Mouse (Mus musculus) limb, embryonic 11.5 days (tissue): ENCODE data around the gene Mpig6b. TPM values are rescaled to one million over a fixed set of nuclear protein-coding genes. Genes with fewer than 3 reads are reported as not detected.

Experiments used
- ATAC-seq: fragments of 200-750 bp; cut with Nextera tagmentation; 2 replicates; pipeline ENCODE4 v1.8.0; 2017; ENCODE audit warnings: low read depth; ENCODE audit not compliant: insufficient number of reproducible peaks, low FRiP score, low TSS enrichment
- DNase-seq: peaks from one replicate; pipeline ENCODE4 v3.0.0-alpha.2; 2015; ENCODE audit warnings: low spot score
- H3K27ac ChIP-seq: fragments of 300-500 bp; sonication (generic); replicated peaks from 2 replicates; pipeline ENCODE4 v1.5.1; 2014; ENCODE audit warnings: low read depth, mild to moderate bottlenecking, low read length
- H3K27me3 ChIP-seq: fragments of 300-500 bp; sonication (generic); 2 replicates; pipeline ENCODE4 v1.6.1; 2014; ENCODE audit warnings: mild to moderate bottlenecking, low read length, mixed read lengths; ENCODE audit not compliant: control insufficient read depth, insufficient read depth
- H3K36me3 ChIP-seq: fragments of 300-500 bp; sonication (generic); 2 replicates; pipeline ENCODE4 v1.6.1; 2014; ENCODE audit warnings: mild to moderate bottlenecking, low read length, moderate library complexity, mixed read lengths; ENCODE audit not compliant: control insufficient read depth, insufficient read depth
- H3K4me1 ChIP-seq: fragments of 300-500 bp; sonication (generic); 2 replicates; pipeline ENCODE4 v1.6.1; 2014; ENCODE audit warnings: low read length, mixed read lengths; ENCODE audit not compliant: control insufficient read depth, insufficient read depth
- H3K4me2 ChIP-seq: fragments of 300-500 bp; sonication (generic); 2 replicates; pipeline ENCODE4 v1.6.1; 2014; ENCODE audit warnings: low read depth, mild to moderate bottlenecking, moderate library complexity; ENCODE audit not compliant: severe bottlenecking
- H3K4me3 ChIP-seq: fragments of 300-500 bp; sonication (generic); 2 replicates; pipeline ENCODE4 v1.5.1; 2014; ENCODE audit warnings: low read depth, low read length
- H3K9ac ChIP-seq: fragments of 300-500 bp; sonication (generic); 2 replicates; pipeline ENCODE4 v1.6.1; 2014; ENCODE audit warnings: mild to moderate bottlenecking, low read length
- H3K9me3 ChIP-seq: fragments of 300-500 bp; sonication (generic); 2 replicates; pipeline ENCODE4 v1.6.1; 2016; ENCODE audit warnings: low read length; ENCODE audit not compliant: control insufficient read depth
- WGBS: fragments of 180-500 bp; shearing (Covaris S2); extraction: QIAGEN DNeasy Blood & Tissue Kit; methylation state at CpG from one replicate; pipeline ENCODE4 v1.1.7; 2014; 5-methylcytosine and 5-hydroxymethylcytosine counted together
- polyA plus RNA-seq: library from polyadenylated mRNA; unstranded; fragments of >200 nt; fragmentation: Nextera tagmentation; extraction: Ambion mirVana; gene quantifications from 2 replicates; pipeline ENCODE4 v1.2.1, GENCODE M21; 2014

Gene Mpig6b
- polyA plus RNA-seq, 1 experiment from 2014 or later: 1.2 TPM

DNA sequence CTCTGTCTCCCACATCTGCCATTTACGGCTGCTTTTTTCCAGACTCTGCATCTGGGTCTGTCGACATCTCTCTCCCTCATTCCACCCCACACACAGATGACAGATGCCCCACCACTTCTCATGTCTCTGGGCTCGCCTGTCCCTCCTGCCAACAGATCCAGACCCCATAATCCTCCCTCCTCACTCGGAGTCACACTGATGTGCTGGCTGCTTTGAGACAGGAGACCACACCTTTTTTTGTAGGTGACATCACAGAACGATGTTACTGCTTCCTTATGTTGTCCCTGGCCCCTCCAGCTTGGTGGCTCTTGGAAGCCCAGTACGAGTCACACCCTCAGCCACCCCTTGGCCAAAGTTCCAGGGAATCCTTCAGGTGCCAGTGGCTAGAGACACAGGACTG, 14.3 kb upstream of the Mpig6b start:
- DNase-seq (no peak), ATAC-seq (no peak)
- no peak overlapping the region for H3K4me2 ChIP-seq
- H3K9me3 ChIP-seq: no peaks in the 10 kb centered on the region
- 37% methylated on average over 6 of the region's 6 CpGs for WGBS
- H3K36me3 ChIP-seq: no peaks in the 10 kb centered on the region
- H3K4me3 ChIP-seq: no peak overlapping the region
- no peaks in the 10 kb centered on the region for H3K27me3 ChIP-seq
- no peak overlapping the region for H3K27ac ChIP-seq
- peaks cover 10% of the 10 kb centered on the region for H3K4me1 ChIP-seq
- no peak overlapping the region for H3K9ac ChIP-seq

DNA sequence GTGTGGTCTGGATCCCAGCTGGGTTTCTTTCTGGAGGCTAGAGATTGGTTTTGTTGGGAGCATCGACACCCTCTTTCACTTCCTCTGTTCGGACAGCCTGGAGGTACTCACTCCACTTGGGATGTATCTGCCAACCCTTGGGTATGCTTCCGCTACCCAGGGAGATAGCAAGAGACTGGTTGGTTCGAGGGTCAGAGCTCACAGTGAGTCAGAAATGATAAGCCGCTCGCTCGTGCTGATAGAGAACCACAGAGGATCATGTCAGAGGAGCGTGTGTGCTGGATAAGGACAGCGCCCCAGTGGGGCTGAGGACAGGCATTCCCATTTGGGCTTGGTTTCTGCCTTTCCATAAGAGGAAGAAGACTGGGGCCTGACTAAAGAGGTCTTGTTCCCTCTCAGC, 13.8 kb upstream of the Mpig6b start:
- no peaks in the 10 kb centered on the region for H3K27me3 ChIP-seq
- H3K27ac ChIP-seq: no peak overlapping the region
- ATAC-seq (no peak), DNase-seq (no peak)
- no peak overlapping the region for H3K4me3 ChIP-seq
- H3K9me3 ChIP-seq: no peaks in the 10 kb centered on the region
- 70% methylated on average over 9 of the region's 9 CpGs for WGBS
- H3K4me2 ChIP-seq: no peak overlapping the region
- no peaks in the 10 kb centered on the region for H3K36me3 ChIP-seq
- H3K9ac ChIP-seq: no peak overlapping the region
- peaks cover 10% of the 10 kb centered on the region for H3K4me1 ChIP-seq

DNA sequence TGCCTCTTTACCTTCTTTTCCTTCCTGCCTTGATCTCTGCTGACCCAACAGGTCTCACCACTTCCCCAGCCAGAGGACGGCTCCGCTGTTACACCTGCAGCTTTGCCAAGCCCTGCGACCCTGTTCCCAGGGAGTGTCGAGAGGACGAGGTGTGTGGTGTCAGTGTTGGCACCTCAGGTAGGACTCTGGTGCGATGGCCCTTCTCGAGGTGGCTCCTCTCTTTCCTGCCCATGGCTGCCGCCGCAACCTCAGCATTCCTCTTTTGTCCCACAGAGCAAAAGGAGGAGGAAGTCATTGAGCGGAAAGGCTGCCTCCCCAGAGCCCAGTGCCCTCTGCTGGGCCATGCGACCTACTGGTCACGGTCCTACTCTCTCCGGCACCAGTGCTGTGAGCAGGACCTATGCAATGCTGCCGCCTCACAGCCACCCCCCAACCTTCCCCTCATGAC, 11.8 kb upstream of the Mpig6b start, which contains the start of gene Ly6g6d:
Ly6g6d (minus strand) TSS at position 280 of the 448 bp plus-strand sequence.
- no peaks in the 10 kb centered on the region for H3K9me3 ChIP-seq
- ATAC-seq (no peak), DNase-seq (no peak)
- H3K4me3 ChIP-seq: peak within 1 kb of the TSS; percentile 12; the same call in 1 of the 2 replicates
- peak within 1 kb of the TSS; percentile 50 for H3K9ac ChIP-seq
- no peak within 1 kb of the TSS; the same call in 1 of the 2 replicates for H3K27ac ChIP-seq
- H3K4me2 ChIP-seq: peak within 1 kb of the TSS; percentile 42
- no peaks in the 10 kb centered on the region for H3K36me3 ChIP-seq
- WGBS: 12% methylated on average over 14 of the region's 14 CpGs
- no peaks in the 10 kb centered on the region for H3K27me3 ChIP-seq
- H3K4me1 ChIP-seq: peaks cover 12% of the 10 kb centered on the region

DNA sequence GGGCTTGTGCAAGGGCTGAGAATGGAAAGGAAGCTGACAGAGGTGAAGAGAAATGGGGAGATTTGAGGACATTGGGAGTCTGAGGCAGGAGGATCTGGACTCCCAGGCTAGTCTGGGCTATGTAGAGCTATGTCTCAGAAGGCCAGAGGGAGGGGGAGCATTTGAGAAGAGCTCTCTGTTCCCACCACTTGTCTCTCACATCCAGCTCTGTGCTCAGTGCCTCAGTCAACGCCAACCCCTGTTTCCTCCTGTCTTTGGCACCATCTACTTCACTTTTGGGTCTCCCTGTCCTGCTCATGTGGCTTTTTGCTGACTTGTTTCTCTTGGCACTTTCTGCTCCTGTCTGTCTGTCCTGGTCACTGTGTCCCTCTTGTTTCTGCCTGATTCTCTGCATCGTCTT, 11.3 kb upstream of the Mpig6b start:
- Histone ChIP-seq H3K27me3 (no peaks in the 10 kb centered on the region), H3K9me3 (no peaks in the 10 kb centered on the region), H3K4me2 (peak overlapping the region; percentile 42), H3K4me1 (peaks cover 12% of the 10 kb centered on the region), H3K9ac (no peak overlapping the region; the same call in 1 of the 2 replicates), H3K4me3 (no peak overlapping the region), H3K36me3 (no peaks in the 10 kb centered on the region), H3K27ac (no peak overlapping the region)
- WGBS: 40% methylated on average over 2 of the region's 2 CpGs
- DNase-seq (no peak), ATAC-seq (no peak)

DNA sequence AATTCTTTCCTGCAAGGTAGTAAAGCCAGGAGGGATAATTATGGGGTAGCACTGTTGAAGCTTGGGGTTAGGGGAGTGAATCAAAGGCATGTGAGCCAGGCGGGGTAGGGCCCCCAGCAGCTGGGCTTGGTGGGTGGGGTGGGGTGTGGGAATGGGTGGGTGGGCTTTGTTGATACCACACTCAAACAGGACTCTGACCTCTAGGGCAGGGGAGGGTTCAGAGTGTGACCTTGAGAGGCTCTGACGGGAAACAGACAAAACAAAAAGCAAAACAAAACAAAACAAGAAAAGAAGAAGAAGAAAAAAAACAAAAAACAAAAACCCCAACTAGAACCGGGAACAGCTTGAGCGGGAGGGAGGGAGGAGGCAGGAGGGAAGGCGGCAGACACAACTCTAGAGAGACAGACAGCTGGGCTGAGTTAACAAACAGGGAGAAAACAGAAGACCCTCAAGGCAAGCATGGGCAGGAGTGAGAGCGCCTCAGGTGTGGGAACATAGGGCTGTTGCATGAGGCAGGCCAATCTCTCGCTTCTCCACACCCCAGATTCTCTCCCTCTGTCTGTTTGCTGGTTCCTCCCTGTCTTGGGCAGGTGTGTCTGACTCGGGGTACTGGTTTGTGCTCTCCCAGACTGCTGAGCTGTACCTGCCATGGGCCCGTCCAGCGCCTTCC, 10.7 kb upstream of the Mpig6b start, which contains the start of gene Ly6g6e:
Ly6g6e (plus strand) TSS at position 396 of the 670 bp plus-strand sequence.
- Histone ChIP-seq H3K9ac (peak within 1 kb of the TSS; percentile 50), H3K4me3 (peak within 1 kb of the TSS; percentile 12; the same call in 1 of the 2 replicates), H3K27me3 (no peaks in the 10 kb centered on the region), H3K27ac (no peak within 1 kb of the TSS; the same call in 1 of the 2 replicates), H3K4me2 (peak within 1 kb of the TSS; percentile 42), H3K9me3 (no peaks in the 10 kb centered on the region), H3K36me3 (no peaks in the 10 kb centered on the region), H3K4me1 (peaks cover 12% of the 10 kb centered on the region)
- ATAC-seq (no peak), DNase-seq (no peak)
- WGBS: 19% methylated on average over 10 of the region's 10 CpGs

DNA sequence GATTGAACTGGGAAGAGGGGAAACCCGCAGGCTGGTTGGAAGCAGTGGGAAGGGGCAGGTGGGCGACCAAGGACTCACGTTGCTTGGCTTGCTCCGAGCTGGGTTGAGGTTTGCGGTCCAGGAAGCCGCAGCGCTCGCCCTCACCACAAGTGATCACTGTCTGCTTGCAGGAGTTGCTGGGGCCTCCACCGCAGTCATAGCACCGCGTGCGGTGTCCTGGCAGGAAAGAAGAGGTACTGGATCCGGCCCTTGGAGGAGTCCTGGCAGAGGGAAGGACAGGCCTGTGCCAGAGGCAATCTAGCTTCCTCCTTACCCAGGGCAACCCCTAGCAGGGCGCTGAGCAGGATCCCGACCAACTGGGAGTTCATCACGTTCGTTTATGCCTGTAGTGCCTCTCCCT, 8.1 kb upstream of the Mpig6b start:
- ATAC-seq (no peak), DNase-seq (no peak)
- Histone ChIP-seq H3K9ac (no peak overlapping the region; the same call in 1 of the 2 replicates), H3K4me2 (no peak overlapping the region), H3K36me3 (no peaks in the 10 kb centered on the region), H3K27ac (no peak overlapping the region), H3K4me3 (no peak overlapping the region), H3K9me3 (no peaks in the 10 kb centered on the region), H3K4me1 (peaks cover 12% of the 10 kb centered on the region), H3K27me3 (no peaks in the 10 kb centered on the region)
- 38% methylated on average over 17 of the region's 17 CpGs for WGBS

DNA sequence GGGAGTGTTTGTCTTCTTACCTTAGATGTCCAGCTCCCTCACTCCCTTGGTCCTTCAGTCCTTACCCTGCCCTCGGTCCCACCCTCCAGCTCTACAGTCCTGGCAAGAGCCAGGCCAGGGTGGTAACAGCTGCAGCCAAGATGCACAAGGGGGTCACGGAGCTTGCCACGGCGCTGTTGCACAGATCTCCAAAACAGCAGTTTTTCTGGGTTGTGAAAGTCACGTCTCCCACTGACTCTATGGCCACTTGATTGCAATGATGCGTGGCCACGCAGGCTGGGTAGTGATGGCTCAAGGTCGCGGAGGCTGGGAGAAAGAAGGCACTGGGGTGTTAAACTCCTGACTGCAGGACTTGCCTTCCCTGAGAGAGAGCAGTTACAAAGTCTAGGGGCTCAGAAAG, 5.5 kb upstream of the Mpig6b start:
- WGBS: 82% methylated on average over 9 of the region's 9 CpGs
- no peak for DNase-seq
- Histone ChIP-seq H3K4me3 (no peak overlapping the region), H3K9me3 (no peaks in the 10 kb centered on the region), H3K36me3 (no peaks in the 10 kb centered on the region), H3K9ac (no peak overlapping the region; the same call in 1 of the 2 replicates), H3K4me2 (no peak overlapping the region), H3K4me1 (0 out of 2 replicates have a peak, but pooled peaks cover 2% of the 10 kb centered on the region), H3K27me3 (peaks cover 12% of the 10 kb centered on the region), H3K27ac (no peak overlapping the region)
- ATAC-seq: no peak

DNA sequence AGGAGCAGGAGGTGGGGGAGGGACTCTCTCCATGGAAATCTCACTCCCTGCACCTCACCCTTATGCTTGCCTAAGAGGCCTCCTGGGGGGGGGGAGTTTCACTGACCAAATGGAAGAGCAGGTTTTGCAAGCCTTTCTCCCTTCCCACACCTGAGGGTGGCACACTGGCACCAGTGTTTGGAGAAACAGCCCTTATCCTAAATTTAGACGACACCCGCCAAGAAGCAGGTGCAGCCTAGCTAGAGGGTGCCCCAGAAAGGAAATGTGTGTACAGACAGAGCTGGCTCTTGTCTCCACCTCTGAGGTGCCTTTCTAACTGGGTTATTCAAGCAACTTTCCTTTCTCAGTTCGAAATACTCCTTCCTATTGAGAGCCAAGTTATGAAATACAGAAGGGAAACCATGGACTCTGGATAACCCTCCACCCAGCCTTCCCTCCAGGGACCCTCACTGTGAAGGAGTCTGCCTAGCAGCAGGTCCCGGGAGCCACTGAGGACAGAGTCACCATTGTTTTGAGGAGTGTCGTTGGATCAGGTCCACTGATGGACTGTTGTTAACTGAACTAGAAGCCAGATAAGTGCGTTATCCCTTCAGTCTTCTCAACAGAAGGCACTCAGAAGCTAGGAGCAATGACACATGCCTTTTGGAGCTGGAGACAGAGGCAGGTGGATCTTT, 4.7 kb upstream of the Mpig6b start:
- H3K4me1 ChIP-seq: 0 out of 2 replicates have a peak, but pooled peaks cover 2% of the 10 kb centered on the region
- H3K4me2 ChIP-seq: no peak overlapping the region
- WGBS: 66% methylated on average over 6 of the region's 6 CpGs
- DNase-seq (no peak), ATAC-seq (no peak)
- H3K9me3 ChIP-seq: no peaks in the 10 kb centered on the region
- peaks cover 19% of the 10 kb centered on the region for H3K27me3 ChIP-seq
- H3K4me3 ChIP-seq: no peak overlapping the region
- H3K9ac ChIP-seq: no peak overlapping the region
- H3K27ac ChIP-seq: no peak overlapping the region
- H3K36me3 ChIP-seq: no peaks in the 10 kb centered on the region
